Mouse (Mus musculus) limb, embryonic 14.5 days (tissue): Measurements from ENCODE around the gene Prph. TPM values are rescaled to one million over a fixed set of nuclear protein-coding genes. Genes with fewer than 3 reads are reported as not detected.

ENCODE experiments used
- ATAC-seq: fragments of 200-750 bp; cut with Nextera tagmentation; 2 replicates; pipeline ENCODE4 v1.8.0; 2017; ENCODE audit warnings: low read depth, moderate number of reproducible peaks, moderate TSS enrichment; ENCODE audit not compliant: low FRiP score
- DNase-seq: peaks from one replicate; pipeline ENCODE4 v3.0.0-alpha.2; 2015; ENCODE audit warnings: low spot score
- H3K27ac ChIP-seq: fragments of 300-500 bp; sonication (generic); replicated peaks from 2 replicates; pipeline ENCODE4 v1.5.1; 2014; ENCODE audit warnings: low read depth, mild to moderate bottlenecking, low read length, moderate library complexity, mixed read lengths
- H3K27me3 ChIP-seq: fragments of 300-500 bp; sonication (generic); 2 replicates; pipeline ENCODE4 v1.6.1; 2014; ENCODE audit warnings: low read length, mixed read lengths; ENCODE audit not compliant: control insufficient read depth, insufficient read depth
- H3K36me3 ChIP-seq: fragments of 300-500 bp; sonication (generic); 2 replicates; pipeline ENCODE4 v1.6.1; 2014; ENCODE audit warnings: mild to moderate bottlenecking, low read length, moderate library complexity, mixed read lengths; ENCODE audit not compliant: control insufficient read depth, insufficient read depth
- H3K4me1 ChIP-seq: fragments of 300-500 bp; sonication (generic); 2 replicates; pipeline ENCODE4 v1.6.1; 2014; ENCODE audit warnings: antibody characterized with exemption, low read length, mixed read lengths; ENCODE audit not compliant: control insufficient read depth, insufficient read depth
- H3K4me2 ChIP-seq: fragments of 300-500 bp; sonication (generic); replicated peaks from 2 replicates; pipeline ENCODE4 v1.6.1; 2014; ENCODE audit warnings: low read depth, mild to moderate bottlenecking, low read length, moderate library complexity; ENCODE audit not compliant: severe bottlenecking
- H3K4me3 ChIP-seq: fragments of 300-500 bp; sonication (generic); replicated peaks from 2 replicates; pipeline ENCODE4 v1.5.1; 2014; ENCODE audit warnings: low read length
- H3K9ac ChIP-seq: fragments of 300-500 bp; sonication (generic); 2 replicates; pipeline ENCODE4 v1.6.1; 2014; ENCODE audit warnings: mild to moderate bottlenecking, low read depth, low read length, moderate library complexity; ENCODE audit not compliant: severe bottlenecking
- H3K9me3 ChIP-seq: fragments of 300-500 bp; sonication (generic); 2 replicates; pipeline ENCODE4 v1.6.1; 2016; ENCODE audit warnings: low read length; ENCODE audit not compliant: control insufficient read depth
- POLR2A ChIP-seq: fragments of 200-500 bp; IDR thresholded peaks from 2 replicates; pipeline ENCODE4 v1.8.0; 2012; ENCODE audit warnings: inconsistent platforms, mild to moderate bottlenecking, moderate library complexity, borderline replicate concordance; ENCODE audit not compliant: insufficient read depth, insufficient read length; ENCODE audit errors: extremely low read depth
- WGBS: fragments of 180-500 bp; shearing (Covaris S2); extraction: QIAGEN DNeasy Blood & Tissue Kit; methylation state at CpG from one replicate; pipeline ENCODE4 v1.1.7; 2014; 5-methylcytosine and 5-hydroxymethylcytosine counted together
- polyA plus RNA-seq, 2 experiments: library from polyadenylated mRNA; depleted of rRNA in 1 of 2; stranded (reverse) in 1 of 2; unstranded in 1 of 2; fragments of >200 nt; fragmentation: Nextera tagmentation in 1 of 2; extraction: Ambion mirVana in 1 of 2; gene quantifications; 2 replicates each; pipeline versions ENCODE4 v1.2.1 to v1.2.3; 2012 to 2014

The Prph gene
- polyA plus RNA-seq, 2 experiments = 1.3 to 4.2 TPM

DNA sequence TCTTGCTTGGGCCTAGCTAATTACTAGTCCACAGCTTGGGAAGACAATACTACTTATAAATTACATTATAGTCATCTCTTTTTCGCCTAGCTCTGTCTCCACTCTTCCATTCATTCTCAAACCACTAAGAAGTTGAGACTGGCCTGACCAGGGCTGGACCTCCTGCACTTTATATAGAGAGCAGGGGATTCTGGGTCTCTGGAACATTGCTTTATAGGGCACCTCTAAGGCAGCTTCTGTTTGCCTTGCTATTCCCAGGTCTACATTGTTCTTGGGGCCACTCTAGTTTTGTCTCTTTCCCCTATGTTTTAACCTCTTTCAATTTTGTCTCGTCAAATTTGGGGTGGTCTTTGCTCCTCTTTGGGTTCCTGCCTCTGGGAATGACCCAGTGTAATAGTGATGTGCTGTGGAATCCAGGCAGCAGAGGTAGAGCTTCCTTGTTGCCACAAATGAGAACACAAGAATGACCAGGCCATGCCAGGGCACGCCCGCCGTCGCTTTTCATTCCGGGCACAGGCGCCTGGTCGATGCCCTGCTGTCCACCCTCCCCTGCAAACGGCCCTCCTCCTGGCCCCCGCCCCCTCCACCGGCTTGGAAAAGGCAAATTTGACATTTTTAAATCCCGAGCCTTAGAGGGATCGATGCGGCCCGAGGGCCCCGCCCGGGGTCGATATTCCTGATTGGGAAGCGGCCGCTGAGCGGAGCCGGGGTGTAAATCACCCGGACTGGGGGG is 41.3 kb downstream of the Prph start:
- Histone ChIP-seq H3K4me1 (peaks cover 34% of the 10 kb centered on the region), H3K4me3 (peak overlapping the region; percentile 41), H3K27ac (no peak overlapping the region), H3K9me3 (no peaks in the 10 kb centered on the region), H3K9ac (peak overlapping the region; percentile 34), H3K36me3 (no peaks in the 10 kb centered on the region), H3K4me2 (peak overlapping the region; percentile 85), H3K27me3 (peaks cover 82% of the 10 kb centered on the region)
- ATAC-seq = no peak
- no peak for TF ChIP-seq POLR2A
- DNase-seq = no peak
- 3% methylated on average over 24 of the region's 24 CpGs for WGBS

DNA sequence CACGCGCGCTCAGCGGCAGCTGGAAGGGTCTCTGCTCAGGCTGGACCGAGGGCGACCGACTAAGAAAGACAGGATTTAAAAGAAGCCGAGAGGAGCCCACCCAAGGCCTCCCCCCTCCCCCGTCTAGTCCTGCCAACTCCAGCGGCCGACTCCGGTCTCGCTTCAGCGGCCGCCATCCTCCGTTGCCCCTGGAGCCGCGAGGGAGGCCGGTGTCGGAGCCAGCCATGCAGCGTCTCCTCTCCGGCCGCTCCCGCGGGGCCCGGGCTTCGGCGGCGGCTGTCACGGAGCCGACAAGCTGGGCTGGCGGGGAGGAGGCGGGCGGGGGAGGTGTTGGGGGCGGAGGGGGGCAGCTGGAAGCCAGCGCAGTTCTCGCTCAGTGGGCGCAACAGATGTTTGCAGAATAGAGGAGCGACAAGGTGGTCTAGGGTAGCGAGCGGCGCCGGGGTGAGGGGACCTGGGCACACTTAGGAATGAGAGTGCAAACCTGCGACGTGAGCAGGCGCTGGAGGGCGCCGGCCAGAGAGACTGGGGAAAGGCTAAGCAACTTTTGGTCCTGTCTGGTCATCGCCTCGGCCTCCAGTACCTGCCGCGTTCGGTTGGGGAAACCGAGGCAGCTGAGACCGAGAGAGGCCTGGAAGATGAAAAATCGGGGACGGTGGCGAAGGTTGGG is 42.0 kb downstream of the Prph start:
- Histone ChIP-seq H3K27ac (no peak overlapping the region), H3K27me3 (peaks cover 75% of the 10 kb centered on the region), H3K4me1 (peaks cover 34% of the 10 kb centered on the region), H3K4me2 (peak overlapping the region; percentile 85), H3K9ac (peak overlapping the region; percentile 34), H3K4me3 (peak overlapping the region; percentile 41), H3K9me3 (no peaks in the 10 kb centered on the region), H3K36me3 (no peaks in the 10 kb centered on the region)
- TF ChIP-seq POLR2A = no peak
- ATAC-seq (peak; percentile 12; the same call in 1 of the 2 replicates), DNase-seq (no peak)
- under 1% methylated on average over 41 of the region's 58 CpGs for WGBS

GRCm38 (mm10) chr15:99097840-99098492 is 43.0 kb downstream of the Prph start:
- Histone ChIP-seq H3K4me2 (peak overlapping the region; percentile 85), H3K4me3 (peak overlapping the region; percentile 41), H3K27ac (no peak overlapping the region), H3K9me3 (no peaks in the 10 kb centered on the region), H3K27me3 (peaks cover 65% of the 10 kb centered on the region), H3K4me1 (peaks cover 34% of the 10 kb centered on the region), H3K36me3 (no peaks in the 10 kb centered on the region), H3K9ac (0 out of 2 replicates have a peak overlapping the region, but pooled peaks have one; percentile 25)
- DNase-seq (no peak), ATAC-seq (no peak)
- 1% methylated on average over 39 of the region's 39 CpGs for WGBS
- TF ChIP-seq POLR2A = no peak

- WGBS = 4% methylated on average over 9 of the region's 9 CpGs
- no peak overlapping the region for H3K27ac ChIP-seq
- H3K9ac ChIP-seq = no peak overlapping the region
- H3K4me3 ChIP-seq = peak overlapping the region; percentile 41
- no peaks in the 10 kb centered on the region for H3K9me3 ChIP-seq
- peak overlapping the region; percentile 85 for H3K4me2 ChIP-seq
- DNase-seq = no peak
- no peak for TF ChIP-seq POLR2A
- ATAC-seq = no peak
- peaks cover 32% of the 10 kb centered on the region for H3K4me1 ChIP-seq
- peaks cover 60% of the 10 kb centered on the region for H3K27me3 ChIP-seq
- no peaks in the 10 kb centered on the region for H3K36me3 ChIP-seq
Measured at GRCm38 (mm10) chr15:99098493-99098861, 43.5 kb downstream of the Prph start.

DNA sequence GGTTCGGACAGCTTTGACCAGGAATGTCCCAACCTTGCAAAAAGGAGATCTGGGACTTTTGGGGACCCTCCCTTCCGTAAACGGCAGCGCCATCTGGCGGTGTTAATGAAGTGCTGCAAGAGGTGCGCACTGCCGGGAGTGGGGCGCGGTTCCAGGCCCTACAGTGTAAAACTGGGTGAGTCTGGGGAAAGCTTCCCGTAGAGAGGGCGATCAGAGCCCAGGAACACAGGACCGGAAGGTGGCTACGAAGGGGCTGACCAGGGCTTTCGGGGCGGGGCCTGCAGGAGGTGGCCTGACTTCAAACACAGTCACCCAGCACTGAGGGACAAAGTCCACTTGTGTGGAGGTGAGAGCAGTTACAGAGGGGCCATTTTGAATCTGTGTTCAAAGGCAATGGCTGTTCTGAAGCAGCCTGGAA is 44.2 kb downstream of the Prph start:
- DNase-seq = peak; percentile 42
- peaks cover 27% of the 10 kb centered on the region for H3K4me1 ChIP-seq
- no peak for TF ChIP-seq POLR2A
- H3K36me3 ChIP-seq = no peaks in the 10 kb centered on the region
- no peaks in the 10 kb centered on the region for H3K9me3 ChIP-seq
- no peak overlapping the region for H3K9ac ChIP-seq
- peak overlapping the region; percentile 34 for H3K4me2 ChIP-seq
- peak overlapping the region; percentile 41 for H3K4me3 ChIP-seq
- H3K27me3 ChIP-seq = peaks cover 55% of the 10 kb centered on the region
- H3K27ac ChIP-seq = no peak overlapping the region
- peak; percentile 53; the same call in 1 of the 2 replicates for ATAC-seq
- 1% methylated on average over 15 of the region's 15 CpGs for WGBS
